Mouse (Mus musculus) embryonic facial prominence, embryonic 13.5 days (tissue): ENCODE measurements around the gene Dnmbp. TPM values are rescaled to one million over a fixed set of nuclear protein-coding genes. Genes with fewer than 3 reads are reported as not detected.
A peak's percentile ranks its signal among the peaks of the same experiment; 100 is the strongest.
"Not testable (repeated sequence)": the region's sequence is repeated elsewhere in the genome, so short reads cannot be mapped to it uniquely, and the experiment has no call there.

Experiments
- ATAC-seq: fragments of 200-750 bp; cut with Nextera tagmentation; 2 replicates; pipeline ENCODE4 v1.8.0; 2017; ENCODE audit warnings: low read depth; ENCODE audit not compliant: insufficient number of reproducible peaks, insufficient read depth, low FRiP score, low TSS enrichment
- H3K27ac ChIP-seq: fragments of 300-500 bp; sonication (generic); 2 replicates; pipeline ENCODE4 v1.5.1; 2015; ENCODE audit warnings: moderate library complexity, mild to moderate bottlenecking, inconsistent platforms
- H3K27me3 ChIP-seq: fragments of 300-500 bp; sonication (generic); 2 replicates; pipeline ENCODE4 v1.6.1; 2015; ENCODE audit warnings: mild to moderate bottlenecking, inconsistent platforms
- H3K36me3 ChIP-seq: fragments of 300-500 bp; sonication (generic); 2 replicates; pipeline ENCODE4 v1.6.1; 2015; ENCODE audit warnings: mild to moderate bottlenecking, inconsistent platforms
- H3K4me1 ChIP-seq: fragments of 300-500 bp; sonication (generic); 2 replicates; pipeline ENCODE4 v1.6.1; 2015; ENCODE audit warnings: inconsistent platforms
- H3K4me2 ChIP-seq: fragments of 300-500 bp; sonication (generic); 2 replicates; pipeline ENCODE4 v1.6.1; 2015; ENCODE audit warnings: moderate library complexity, mild to moderate bottlenecking, inconsistent platforms
- H3K4me3 ChIP-seq: fragments of 300-500 bp; sonication (generic); 2 replicates; pipeline ENCODE4 v1.5.1; 2015; ENCODE audit warnings: mild to moderate bottlenecking, inconsistent platforms
- H3K9ac ChIP-seq: fragments of 300-500 bp; sonication (generic); 2 replicates; pipeline ENCODE4 v1.6.1; 2015; ENCODE audit warnings: mild to moderate bottlenecking, inconsistent platforms
- H3K9me3 ChIP-seq: fragments of 300-500 bp; sonication (generic); 2 replicates; pipeline ENCODE4 v1.6.1; 2016; ENCODE audit warnings: inconsistent platforms
- WGBS: fragments of 180-500 bp; shearing (Covaris S2); methylation state at CpG from one replicate; pipeline ENCODE4 v1.1.7; 2015; ENCODE audit warnings: mixed read lengths; 5-methylcytosine and 5-hydroxymethylcytosine counted together
- polyA plus RNA-seq: library from polyadenylated mRNA; unstranded; fragments of >200 nt; fragmentation: Nextera tagmentation; extraction: Ambion mirVana; gene quantifications from 2 replicates; pipeline ENCODE4 v1.2.1, GENCODE M21; 2015

Dnmbp gene
- polyA plus RNA-seq, 1 experiment from 2014 or later: 19.9 TPM

DNA sequence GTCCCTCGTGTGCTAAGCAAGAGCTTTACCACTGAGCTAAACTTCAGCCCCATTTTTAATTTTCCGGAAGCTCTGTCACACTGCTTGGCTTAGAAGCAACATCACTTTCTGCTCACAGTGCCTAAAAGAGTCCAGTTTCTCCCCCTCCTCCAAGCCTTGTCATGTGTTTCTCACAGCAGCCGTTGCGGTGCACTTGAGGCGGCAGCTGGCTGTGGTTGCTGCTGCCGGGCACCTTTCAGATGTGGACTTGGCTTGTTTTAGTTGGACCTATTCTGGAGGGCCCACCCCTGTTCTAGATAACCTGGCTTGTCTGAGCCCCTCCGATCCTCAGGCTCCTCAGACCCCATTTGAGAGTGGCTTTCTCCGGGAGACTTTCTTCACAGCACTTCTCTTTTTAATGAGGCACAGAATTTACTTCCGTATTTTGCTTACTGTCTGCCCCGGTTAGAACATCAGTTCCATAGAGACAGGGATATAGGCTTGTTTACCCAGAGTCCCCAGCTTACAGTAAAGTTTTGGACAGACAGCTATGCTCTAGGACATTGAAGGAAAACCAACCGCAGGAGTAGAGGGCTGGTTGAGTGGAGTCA is 25.6 kb upstream of the Dnmbp start:
- no peak overlapping the region for H3K4me3 ChIP-seq

DNA sequence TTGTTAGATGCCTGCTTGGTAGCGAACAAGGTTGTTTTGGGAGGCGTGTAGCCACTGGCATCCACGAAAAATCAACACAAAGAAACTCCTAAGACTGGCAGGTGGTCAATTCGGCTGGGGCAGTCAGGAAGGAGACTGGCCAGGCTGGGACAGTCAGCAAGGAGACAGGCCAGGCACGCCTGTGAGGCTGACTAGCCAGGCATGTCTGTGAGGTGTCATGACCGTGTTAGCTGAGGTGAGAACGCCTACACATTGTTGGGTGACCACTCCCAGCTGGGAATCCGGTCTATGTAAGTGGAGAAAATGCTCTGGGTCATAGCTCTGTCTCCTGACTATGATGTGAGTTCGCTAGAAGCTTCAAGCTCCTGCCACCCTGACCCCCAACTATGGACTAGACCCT is 22.8 kb upstream of the Dnmbp start:
- WGBS: 64% methylated on average over 9 of the region's 9 CpGs
- Histone ChIP-seq H3K4me3 (no peak overlapping the region), H3K4me2 (no peak overlapping the region), H3K27me3 (peaks cover 3% of the 10 kb centered on the region; the same call in 1 of the 2 replicates), H3K9me3 (0 out of 2 replicates have a peak, but pooled peaks cover 3% of the 10 kb centered on the region), H3K27ac (no peak overlapping the region), H3K4me1 (peaks cover 5% of the 10 kb centered on the region), H3K36me3 (no peaks in the 10 kb centered on the region), H3K9ac (no peak overlapping the region)
- ATAC-seq: no peak

More for the DNA sequence above, 25.6 kb upstream of the Dnmbp start:
- Histone ChIP-seq H3K9ac (no peak overlapping the region), H3K27ac (no peak overlapping the region), H3K4me2 (no peak overlapping the region), H3K27me3 (peaks cover 3% of the 10 kb centered on the region; the same call in 1 of the 2 replicates), H3K9me3 (0 out of 2 replicates have a peak, but pooled peaks cover 3% of the 10 kb centered on the region), H3K4me1 (no peaks in the 10 kb centered on the region), H3K36me3 (no peaks in the 10 kb centered on the region)
- 80% methylated on average over 11 of the region's 11 CpGs for WGBS
- ATAC-seq: no peak

DNA sequence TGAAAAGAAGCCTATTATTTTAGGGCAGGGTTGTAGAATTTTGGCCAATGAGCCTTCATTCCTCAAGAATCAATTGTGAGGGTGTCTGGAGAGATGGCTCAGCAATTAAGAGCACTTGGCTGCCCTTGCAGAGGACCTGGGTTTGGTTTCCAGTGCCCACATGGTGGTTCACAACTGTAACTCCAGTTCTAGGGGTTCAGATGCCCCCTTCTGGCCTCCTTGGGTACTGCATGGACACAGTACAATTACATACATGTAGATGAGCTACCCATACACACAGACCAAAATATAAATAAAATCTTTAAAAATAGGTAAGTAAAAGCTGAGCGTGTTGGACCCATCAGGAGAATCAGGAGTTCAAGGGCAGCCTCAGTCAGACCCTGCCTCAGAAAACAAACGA is 21.2 kb upstream of the Dnmbp start:
- ATAC-seq: no peak
- H3K27me3 ChIP-seq: peaks cover 3% of the 10 kb centered on the region; the same call in 1 of the 2 replicates
- no peak overlapping the region for H3K4me3 ChIP-seq
- H3K4me2 ChIP-seq: no peak overlapping the region
- no peak overlapping the region for H3K9ac ChIP-seq
- H3K9me3 ChIP-seq: 0 out of 2 replicates have a peak, but pooled peaks cover 3% of the 10 kb centered on the region
- 85% methylated on average over 2 of the region's 2 CpGs for WGBS
- H3K36me3 ChIP-seq: no peaks in the 10 kb centered on the region
- peaks cover 12% of the 10 kb centered on the region for H3K4me1 ChIP-seq
- no peak overlapping the region for H3K27ac ChIP-seq

DNA sequence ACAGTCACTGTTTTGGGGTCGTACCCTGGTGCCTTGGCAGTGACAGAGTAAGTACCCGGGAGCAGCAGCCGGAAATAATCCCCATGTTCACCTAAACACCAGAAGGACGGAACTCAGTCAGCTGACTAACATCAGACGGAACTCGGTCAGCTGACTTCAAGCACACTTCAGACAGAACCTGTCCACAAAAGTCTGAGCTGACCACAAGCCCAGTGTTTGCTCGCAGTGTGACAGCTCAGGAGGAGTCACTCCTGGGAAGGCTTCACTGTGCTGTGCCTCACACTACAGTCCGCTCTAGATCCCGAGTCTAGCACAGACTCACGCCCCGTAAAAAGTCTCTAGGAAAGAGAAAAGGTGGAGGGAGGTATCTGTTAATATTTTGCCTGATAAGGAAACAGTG is 20.0 kb upstream of the Dnmbp start:
- peaks cover 12% of the 10 kb centered on the region for H3K4me1 ChIP-seq
- 0 out of 2 replicates have a peak, but pooled peaks cover 3% of the 10 kb centered on the region for H3K9me3 ChIP-seq
- H3K4me3 ChIP-seq: no peak overlapping the region
- no peak overlapping the region for H3K4me2 ChIP-seq
- no peak overlapping the region for H3K9ac ChIP-seq
- no peaks in the 10 kb centered on the region for H3K36me3 ChIP-seq
- no peak for ATAC-seq
- H3K27ac ChIP-seq: no peak overlapping the region
- WGBS: 88% methylated on average over 11 of the region's 11 CpGs
- peaks cover 3% of the 10 kb centered on the region; the same call in 1 of the 2 replicates for H3K27me3 ChIP-seq

DNA sequence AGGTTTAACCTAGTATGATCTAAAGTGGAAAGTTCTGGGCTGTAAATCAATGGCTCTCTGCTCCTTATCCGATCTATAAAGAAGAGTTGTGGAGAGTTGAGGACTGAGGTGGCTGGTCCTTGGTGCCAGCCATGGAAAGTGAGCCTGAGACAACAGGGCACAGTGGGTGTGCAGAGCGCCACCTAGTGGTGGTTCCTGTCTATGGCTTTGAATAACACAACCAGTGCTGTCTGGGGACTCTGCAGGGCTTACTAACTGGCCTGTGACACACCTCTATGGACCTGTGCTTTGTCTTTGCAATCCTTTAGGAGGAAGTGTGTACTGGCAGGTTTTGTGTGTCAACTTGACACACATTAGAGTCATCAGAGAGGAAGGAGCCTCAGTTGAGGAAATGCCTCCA is 19.2 kb upstream of the Dnmbp start:
- ATAC-seq: no peak
- Histone ChIP-seq H3K36me3 (no peaks in the 10 kb centered on the region), H3K4me3 (no peak overlapping the region), H3K4me1 (peaks cover 12% of the 10 kb centered on the region), H3K9ac (no peak overlapping the region), H3K9me3 (0 out of 2 replicates have a peak, but pooled peaks cover 3% of the 10 kb centered on the region), H3K27me3 (0 out of 2 replicates have a peak, but pooled peaks cover 3% of the 10 kb centered on the region), H3K27ac (no peak overlapping the region), H3K4me2 (no peak overlapping the region)
- WGBS: 30% methylated on average over 2 of the region's 2 CpGs

DNA sequence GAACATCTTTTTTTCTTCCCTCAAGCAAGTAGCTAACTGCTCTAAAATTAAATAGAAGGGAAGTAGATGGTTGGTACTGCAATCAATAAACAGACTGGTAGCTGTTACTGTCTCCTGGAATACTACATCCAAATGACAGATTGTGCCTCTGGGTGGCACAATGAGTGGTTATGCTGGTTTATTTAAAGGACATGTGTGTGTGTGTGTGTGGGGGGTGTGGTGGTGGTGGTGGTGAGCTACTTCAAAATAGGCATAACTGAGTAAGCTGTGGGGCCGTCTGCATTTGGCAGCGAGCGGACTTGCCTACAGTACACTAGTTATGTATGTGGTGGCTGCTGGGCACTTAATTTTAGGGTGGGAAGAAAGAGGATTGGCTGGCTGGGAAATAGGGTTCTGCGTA is 17.9 kb upstream of the Dnmbp start:
- Histone ChIP-seq H3K27me3 (0 out of 2 replicates have a peak, but pooled peaks cover 2% of the 10 kb centered on the region), H3K4me2 (0 out of 2 replicates have a peak overlapping the region, but pooled peaks have one; percentile 20), H3K36me3 (no peaks in the 10 kb centered on the region), H3K4me3 (no peak overlapping the region), H3K9ac (no peak overlapping the region), H3K9me3 (0 out of 2 replicates have a peak, but pooled peaks cover 3% of the 10 kb centered on the region), H3K4me1 (peaks cover 12% of the 10 kb centered on the region), H3K27ac (no peak overlapping the region)
- no peak for ATAC-seq
- 60% methylated on average over 4 of the region's 4 CpGs for WGBS

DNA sequence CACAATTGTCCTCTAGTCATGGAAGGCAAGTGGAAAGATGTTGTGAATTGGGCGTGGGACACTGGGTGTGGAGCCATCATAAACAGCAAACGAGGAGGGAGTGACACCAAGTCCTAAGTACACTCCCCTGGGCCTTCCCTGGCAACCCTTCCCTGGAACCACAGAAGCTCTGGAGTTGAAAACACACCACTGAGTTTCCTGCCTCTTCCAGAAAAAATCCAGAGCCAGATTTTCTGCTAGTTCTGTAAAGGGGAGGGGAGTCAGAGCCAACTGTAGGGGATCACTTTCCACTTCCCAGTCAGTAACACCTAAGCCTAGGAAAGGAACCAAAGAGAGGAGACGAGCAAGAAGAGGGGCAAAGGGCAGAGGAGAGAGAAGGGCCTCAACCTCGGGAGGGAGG is 17.4 kb upstream of the Dnmbp start:
- no peak overlapping the region for H3K9ac ChIP-seq
- no peak overlapping the region; the same call in 1 of the 2 replicates for H3K27ac ChIP-seq
- peak overlapping the region; percentile 20; the same call in 1 of the 2 replicates for H3K4me2 ChIP-seq
- no peak for ATAC-seq
- H3K4me3 ChIP-seq: no peak overlapping the region
- H3K27me3 ChIP-seq: no peaks in the 10 kb centered on the region
- H3K4me1 ChIP-seq: peaks cover 12% of the 10 kb centered on the region
- H3K9me3 ChIP-seq: 0 out of 2 replicates have a peak, but pooled peaks cover 3% of the 10 kb centered on the region
- no peaks in the 10 kb centered on the region for H3K36me3 ChIP-seq
- WGBS: 13% methylated on average over 4 of the region's 4 CpGs

DNA sequence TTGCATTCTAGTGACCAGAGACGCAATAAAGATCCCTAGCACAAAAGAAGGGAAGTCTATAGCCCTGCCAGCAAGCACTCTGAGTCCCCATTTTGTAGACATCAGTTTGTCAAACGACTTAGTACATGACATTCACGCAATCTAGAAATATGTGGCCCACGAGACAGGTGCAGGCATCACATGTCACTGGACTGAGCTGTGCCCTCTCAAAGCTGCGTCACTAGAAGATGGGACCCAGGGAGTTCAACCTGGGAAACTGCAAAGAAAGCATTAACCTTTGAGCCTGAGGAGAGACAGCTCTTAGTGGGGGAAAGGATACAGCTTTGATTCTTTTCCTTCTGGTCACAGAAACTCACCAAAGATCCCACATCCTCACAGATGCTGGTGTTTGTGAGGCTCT is 15.3 kb upstream of the Dnmbp start:
- no peak overlapping the region for H3K4me2 ChIP-seq
- no peak overlapping the region for H3K4me3 ChIP-seq
- H3K9ac ChIP-seq: no peak overlapping the region
- H3K4me1 ChIP-seq: peaks cover 12% of the 10 kb centered on the region
- H3K27ac ChIP-seq: no peak overlapping the region
- no peaks in the 10 kb centered on the region for H3K27me3 ChIP-seq
- ATAC-seq: no peak
- H3K36me3 ChIP-seq: no peaks in the 10 kb centered on the region
- WGBS: 74% methylated on average over 5 of the region's 5 CpGs
- H3K9me3 ChIP-seq: no peaks in the 10 kb centered on the region

DNA sequence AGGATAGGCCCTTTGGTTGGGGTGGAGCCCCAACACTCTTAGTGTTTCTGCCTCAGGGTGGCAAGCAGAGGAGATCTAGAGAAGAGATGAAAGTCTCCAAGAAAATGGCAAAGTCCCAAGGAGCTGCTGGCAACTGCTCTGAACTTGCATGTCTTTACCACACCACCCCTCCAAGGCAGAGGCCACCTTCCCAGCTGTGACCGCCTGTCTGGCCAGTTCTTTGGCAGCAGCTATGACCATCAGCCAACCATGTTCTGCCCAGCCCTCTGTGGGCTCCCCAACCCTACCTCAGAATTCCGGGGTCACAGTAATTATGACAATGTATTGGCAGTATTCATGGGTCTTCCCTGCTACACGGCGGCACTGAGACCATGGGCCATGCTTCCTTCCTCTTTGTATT is 14.9 kb upstream of the Dnmbp start:
- WGBS: 84% methylated on average over 4 of the region's 4 CpGs
- ATAC-seq: no peak
- Histone ChIP-seq H3K4me2 (no peak overlapping the region), H3K9me3 (no peaks in the 10 kb centered on the region), H3K27me3 (no peaks in the 10 kb centered on the region), H3K36me3 (no peaks in the 10 kb centered on the region), H3K9ac (no peak overlapping the region), H3K4me3 (no peak overlapping the region), H3K4me1 (peaks cover 12% of the 10 kb centered on the region), H3K27ac (no peak overlapping the region)

DNA sequence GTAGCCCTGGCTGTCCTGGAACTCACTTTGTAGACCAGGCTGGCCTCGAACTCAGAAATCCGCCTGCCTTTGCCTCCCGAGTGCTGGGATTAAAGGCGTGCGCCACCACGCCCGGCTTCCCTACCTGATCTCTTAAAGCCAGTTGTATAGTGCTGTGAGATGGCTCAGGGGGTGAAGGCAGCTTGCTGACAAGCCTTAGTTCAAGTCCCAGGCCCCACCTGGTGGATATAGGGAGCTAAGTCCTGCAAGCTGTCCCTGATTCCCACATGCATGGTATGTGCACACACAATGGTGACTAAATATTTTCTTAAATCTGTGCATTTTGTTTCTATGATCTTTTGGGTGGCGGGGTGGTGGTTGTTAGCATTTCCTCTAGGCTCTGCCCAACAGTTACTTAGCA is 12.9 kb upstream of the Dnmbp start:
- not testable (repeated sequence) for H3K27me3 ChIP-seq, ATAC-seq, H3K9ac ChIP-seq, H3K27ac ChIP-seq, H3K9me3 ChIP-seq, H3K36me3 ChIP-seq, H3K4me3 ChIP-seq, H3K4me2 ChIP-seq
- H3K4me1 ChIP-seq: peaks cover 17% of the 10 kb centered on the region
- WGBS: 84% methylated on average over 8 of the region's 8 CpGs

DNA sequence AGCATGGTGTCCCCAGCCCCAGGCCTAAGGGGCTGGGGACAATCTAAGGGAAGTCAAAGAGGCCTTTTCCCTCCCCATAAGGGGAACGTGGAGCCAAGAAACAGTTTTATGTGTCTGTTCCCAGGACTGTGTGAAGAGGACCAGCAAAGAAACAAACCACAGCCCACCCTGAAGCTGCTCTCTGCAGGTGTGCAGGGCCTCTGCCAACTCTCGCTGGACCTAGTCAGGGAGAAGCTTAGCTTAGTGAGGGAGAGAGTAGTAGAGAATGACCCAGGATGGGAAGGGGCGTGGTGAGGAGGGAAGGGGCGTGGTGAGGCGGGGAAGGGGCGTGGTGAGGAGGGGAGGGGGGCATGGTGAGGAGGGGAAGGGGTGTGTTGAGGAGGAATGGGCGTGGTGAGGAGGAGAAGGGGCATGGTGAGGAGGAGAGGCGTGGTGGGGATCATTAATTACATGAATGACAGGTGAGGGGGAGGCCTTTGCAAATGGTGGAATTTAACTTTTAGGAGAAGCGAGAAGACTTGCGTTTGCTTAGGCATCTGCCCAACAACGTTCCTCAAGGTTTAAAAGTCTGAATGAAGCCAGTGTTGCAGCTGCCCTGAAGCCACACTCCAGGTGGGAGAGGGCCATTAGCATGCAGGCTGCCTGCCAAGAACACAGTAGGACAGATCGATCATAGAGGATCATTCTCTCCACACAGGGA is 9.3 kb upstream of the Dnmbp start:
- ATAC-seq: no peak
- H3K4me1 ChIP-seq: peaks cover 9% of the 10 kb centered on the region; the same call in 1 of the 2 replicates
- H3K27ac ChIP-seq: 0 out of 2 replicates have a peak overlapping the region, but pooled peaks have one; percentile 33
- no peaks in the 10 kb centered on the region for H3K27me3 ChIP-seq
- no peaks in the 10 kb centered on the region for H3K36me3 ChIP-seq
- peak overlapping the region; percentile 31 for H3K4me2 ChIP-seq
- 4% methylated on average over 12 of the region's 12 CpGs for WGBS
- no peaks in the 10 kb centered on the region for H3K9me3 ChIP-seq
- H3K9ac ChIP-seq: no peak overlapping the region
- H3K4me3 ChIP-seq: no peak overlapping the region

DNA sequence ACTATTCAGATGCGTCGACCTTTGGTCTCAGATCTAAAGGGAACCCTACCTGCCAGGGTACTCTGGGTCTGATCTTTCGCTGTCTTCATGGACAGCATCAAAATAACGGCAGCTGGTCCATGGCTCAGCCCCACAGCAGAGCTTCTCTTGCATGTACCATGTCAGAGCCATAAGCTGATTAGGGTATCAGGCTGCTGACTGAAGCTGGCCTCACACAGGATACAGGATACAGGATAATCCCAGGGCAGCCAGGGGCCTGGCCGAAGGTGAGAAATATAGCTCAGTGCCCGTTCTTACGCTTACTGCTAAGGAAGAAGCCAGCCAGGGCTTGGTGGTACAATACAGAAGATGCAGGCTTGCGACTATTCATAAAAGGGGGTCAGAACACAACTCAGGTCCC is 4.6 kb upstream of the Dnmbp start:
- H3K4me1 ChIP-seq: peaks cover 7% of the 10 kb centered on the region
- ATAC-seq: no peak
- no peak overlapping the region for H3K4me3 ChIP-seq
- no peak overlapping the region for H3K27ac ChIP-seq
- H3K9ac ChIP-seq: no peak overlapping the region
- 84% methylated on average over 8 of the region's 8 CpGs for WGBS
- no peak overlapping the region for H3K4me2 ChIP-seq
- no peaks in the 10 kb centered on the region for H3K27me3 ChIP-seq
- H3K36me3 ChIP-seq: no peaks in the 10 kb centered on the region
- H3K9me3 ChIP-seq: no peaks in the 10 kb centered on the region
